Mouse (Mus musculus): Measurements from ENCODE around the gene Gm9780. TPM values are rescaled to one million over a fixed set of nuclear protein-coding genes. Genes with fewer than 3 reads are reported as not detected.
"Not testable (repeated sequence)": the region's sequence is repeated elsewhere in the genome, so short reads cannot be mapped to it uniquely, and the experiment has no call there.

Gm9780 gene
- polyA plus RNA-seq (2016; fragmentation: Nextera tagmentation; extraction: Ambion mirVana) = 0.55 TPM in 1 of 2 replicates, not detected in the other

DNA sequence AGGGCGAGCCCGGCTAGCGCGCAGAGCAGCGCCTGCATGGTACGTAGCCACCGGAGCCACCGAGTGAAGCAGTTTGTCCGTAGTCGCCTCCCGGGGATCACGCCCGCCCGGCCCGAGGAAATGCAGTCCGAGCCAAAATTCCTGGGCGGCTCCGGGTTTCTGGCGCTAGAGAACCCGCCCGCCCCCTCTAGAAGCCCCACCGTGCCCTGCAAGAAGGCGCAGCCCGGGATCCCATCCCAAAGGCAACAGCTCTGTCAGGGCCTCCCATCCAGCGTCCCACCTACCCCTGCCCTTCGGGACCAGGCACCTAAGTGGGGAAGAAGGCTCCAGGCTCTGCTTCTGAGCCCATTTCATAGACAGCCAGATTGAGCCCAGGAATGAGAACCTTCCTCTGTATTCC is at the start of gene Gm9780:
Gene Gm9780, minus strand, starts transcription at position 101 of the 400 bp plus-strand sequence.
- H3K27me3 ChIP-seq (ENCODE audit: poor library complexity, severe bottlenecking); H3K4me1 ChIP-seq; H3K4me3 ChIP-seq; H3K27ac ChIP-seq; H3K36me3 ChIP-seq (replicated peaks); H3K9me3 ChIP-seq; DNase-seq (ENCODE audit: extremely low spot score, low spot score): not testable (repeated sequence)
- no CpG with 5 or more reads among the region's 26 CpGs for WGBS

DNA sequence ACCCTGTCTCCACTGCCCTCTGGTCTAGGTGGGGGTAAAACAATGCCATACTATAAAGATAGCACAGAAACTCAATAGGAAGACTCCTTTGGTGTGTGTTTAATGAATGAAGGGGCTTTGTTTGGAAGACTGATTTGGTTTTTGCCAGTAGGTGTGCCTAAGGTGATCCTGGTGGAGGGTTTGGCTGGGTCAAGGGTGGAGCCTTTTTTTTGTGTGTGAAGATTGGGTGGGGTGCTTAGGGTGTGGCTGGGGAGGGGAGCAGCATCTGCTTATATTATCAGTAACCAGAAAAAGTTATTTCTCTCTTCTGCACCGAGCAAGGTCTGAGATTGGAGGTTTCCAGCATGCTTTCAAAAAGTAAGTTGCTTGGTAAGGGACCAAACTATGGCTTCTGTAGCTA is 39.5 kb upstream of the Gm9780 start, which contains the start of gene Cphx3:
Gene Cphx3, plus strand, starts transcription at position 301 of the 400 bp plus-strand sequence.
- not testable (repeated sequence) for DNase-seq (ENCODE audit: extremely low spot score, low spot score); H3K27ac ChIP-seq
- no CpG with 5 or more reads among the region's 1 CpGs for WGBS

DNA sequence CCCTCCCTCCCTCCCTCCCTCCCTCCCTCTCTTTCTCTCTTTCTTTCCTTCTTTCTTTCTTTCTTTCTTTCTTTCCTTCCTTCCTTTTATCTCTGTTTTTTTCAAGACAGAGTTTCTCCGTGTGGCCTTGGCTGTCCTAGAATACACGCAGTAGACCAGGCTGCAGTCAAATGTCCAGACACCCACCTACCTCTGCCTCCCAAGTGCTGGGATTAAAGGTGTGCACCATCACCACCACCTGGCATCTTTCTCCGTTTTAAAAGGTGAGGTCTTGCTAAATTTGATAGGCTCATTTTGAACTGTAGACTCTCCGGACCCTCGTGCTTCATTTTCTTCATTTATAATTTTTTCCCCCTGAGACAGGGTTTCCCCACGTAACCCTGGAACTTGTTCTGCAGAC is 38.7 kb upstream of the Gm9780 start, which contains the start of gene Cphx2:
Gene Cphx2, plus strand, starts transcription at position 301 of the 400 bp plus-strand sequence.
- no CpG with 5 or more reads among the region's 6 CpGs for WGBS
- not testable (repeated sequence) for H3K4me1 ChIP-seq; H3K4me3 ChIP-seq; DNase-seq (ENCODE audit: extremely low spot score, low spot score); H3K9me3 ChIP-seq; H3K27ac ChIP-seq; H3K36me3 ChIP-seq (replicated peaks); H3K27me3 ChIP-seq (ENCODE audit: poor library complexity, severe bottlenecking)

More for the DNA sequence above, 39.5 kb upstream of the Gm9780 start, which contains the start of gene Cphx3:
- not testable (repeated sequence) for H3K4me3 ChIP-seq; H3K9me3 ChIP-seq; H3K36me3 ChIP-seq (replicated peaks); H3K4me1 ChIP-seq; H3K27me3 ChIP-seq (ENCODE audit: poor library complexity, severe bottlenecking)

DNA sequence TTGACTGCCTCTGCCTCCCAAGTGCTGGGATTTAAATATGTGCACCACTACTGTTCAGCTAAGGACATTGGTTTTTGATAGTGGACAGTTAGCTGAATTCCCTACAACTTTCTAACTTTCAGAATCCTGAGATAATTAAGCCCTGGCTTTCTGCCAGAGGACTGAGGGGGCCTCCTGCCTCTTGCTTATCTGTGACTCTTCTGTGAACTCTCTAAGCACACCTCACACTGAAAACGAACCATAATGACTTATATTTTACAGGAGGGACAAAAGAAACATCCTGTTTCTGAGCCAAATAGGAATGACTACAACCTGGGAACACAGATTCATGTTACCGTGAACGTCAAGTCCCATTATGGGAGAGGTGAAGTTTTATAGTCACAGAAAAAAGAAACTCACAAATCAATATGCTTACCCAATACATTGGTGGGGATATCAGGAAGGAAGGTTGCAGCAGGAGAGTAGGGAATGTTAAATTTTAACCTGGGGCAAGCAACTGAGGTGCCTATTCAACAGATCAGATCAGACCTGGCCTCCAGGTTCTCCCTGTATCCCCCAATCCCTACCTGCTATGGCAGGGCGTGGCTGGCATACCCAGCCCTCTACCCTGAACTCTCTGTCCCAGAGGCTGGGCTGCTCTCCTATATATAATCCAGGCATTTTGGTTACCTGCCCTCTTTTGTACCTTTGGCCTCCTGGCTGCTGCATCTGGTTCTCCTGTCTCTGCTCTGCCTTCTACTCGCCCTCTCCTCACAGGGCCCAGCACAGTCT is 34.3 kb upstream of the Gm9780 start:
- no CpG with 5 or more reads among the region's 5 CpGs for WGBS
- H3K9me3 ChIP-seq = not testable (repeated sequence)

DNA sequence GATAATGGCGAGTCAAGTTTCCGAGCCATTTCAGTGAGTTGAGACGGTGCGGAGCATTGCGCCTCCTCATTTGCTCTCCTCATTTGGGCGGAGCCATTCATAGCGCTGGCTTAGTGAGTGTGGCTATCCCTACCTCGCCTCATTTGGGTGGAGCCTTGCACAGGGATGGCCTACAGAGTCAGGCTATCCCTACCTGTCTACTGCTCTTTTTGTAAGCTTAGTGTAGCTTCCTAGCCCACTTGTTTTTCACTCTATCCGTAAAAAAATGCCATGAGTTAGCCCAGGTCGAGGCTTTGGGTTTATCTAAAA is 24.8 kb upstream of the Gm9780 start, which contains the start of gene Tmem254c:
Gene Tmem254c, minus strand, starts transcription at position 31 of the 309 bp plus-strand sequence.
- H3K4me3 ChIP-seq; H3K27me3 ChIP-seq (ENCODE audit: poor library complexity, severe bottlenecking); H3K9me3 ChIP-seq; H3K36me3 ChIP-seq (replicated peaks); H3K27ac ChIP-seq; DNase-seq (ENCODE audit: extremely low spot score, low spot score); H3K4me1 ChIP-seq: not testable (repeated sequence)
- WGBS = no CpG with 5 or more reads among the region's 10 CpGs

More for the DNA sequence above, 34.3 kb upstream of the Gm9780 start:
- H3K4me3 ChIP-seq; H3K36me3 ChIP-seq (replicated peaks); H3K27ac ChIP-seq; DNase-seq (ENCODE audit: extremely low spot score, low spot score); H3K4me1 ChIP-seq; H3K27me3 ChIP-seq (ENCODE audit: poor library complexity, severe bottlenecking): not testable (repeated sequence)

DNA sequence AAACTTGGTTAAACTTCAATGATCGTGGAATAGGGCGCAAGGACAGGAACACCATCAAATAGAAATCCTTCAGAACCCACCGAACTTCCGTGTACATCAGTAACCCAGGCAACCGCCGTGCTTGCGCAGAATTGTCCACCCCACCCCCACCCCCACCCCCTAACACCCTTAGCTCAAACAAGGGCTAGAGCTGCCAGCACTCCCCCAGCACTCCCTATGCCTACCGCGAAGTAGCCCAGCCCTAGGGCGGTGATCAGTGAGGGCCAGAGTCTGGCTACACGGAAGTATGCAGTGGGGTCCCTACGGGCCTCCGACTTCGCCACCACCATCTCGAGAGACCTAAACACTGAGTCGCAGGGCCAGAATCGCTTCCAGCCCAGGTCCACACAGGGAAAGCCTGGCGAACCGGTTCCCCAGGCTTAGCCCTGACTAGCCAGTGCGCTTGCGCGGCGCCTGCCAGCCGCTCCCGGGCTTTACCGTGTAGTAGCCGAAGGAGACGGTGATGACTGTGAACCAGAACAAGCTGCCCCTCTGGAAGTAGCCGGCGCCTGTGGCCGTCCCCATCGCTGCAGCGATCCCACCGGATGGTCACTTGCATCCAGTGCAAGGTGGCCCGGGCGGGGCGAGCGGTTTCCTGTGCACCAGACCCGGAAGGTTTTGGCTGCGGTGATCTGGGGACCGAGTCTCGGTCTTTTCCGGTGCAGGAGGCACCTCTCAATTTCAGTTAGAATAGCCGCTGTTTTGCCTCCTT is 24.2 kb upstream of the Gm9780 start:
- H3K36me3 ChIP-seq (replicated peaks); H3K4me3 ChIP-seq; H3K27me3 ChIP-seq (ENCODE audit: poor library complexity, severe bottlenecking); H3K4me1 ChIP-seq; H3K9me3 ChIP-seq; H3K27ac ChIP-seq; DNase-seq (ENCODE audit: extremely low spot score, low spot score): not testable (repeated sequence)
- no CpG with 5 or more reads among the region's 44 CpGs for WGBS

DNA sequence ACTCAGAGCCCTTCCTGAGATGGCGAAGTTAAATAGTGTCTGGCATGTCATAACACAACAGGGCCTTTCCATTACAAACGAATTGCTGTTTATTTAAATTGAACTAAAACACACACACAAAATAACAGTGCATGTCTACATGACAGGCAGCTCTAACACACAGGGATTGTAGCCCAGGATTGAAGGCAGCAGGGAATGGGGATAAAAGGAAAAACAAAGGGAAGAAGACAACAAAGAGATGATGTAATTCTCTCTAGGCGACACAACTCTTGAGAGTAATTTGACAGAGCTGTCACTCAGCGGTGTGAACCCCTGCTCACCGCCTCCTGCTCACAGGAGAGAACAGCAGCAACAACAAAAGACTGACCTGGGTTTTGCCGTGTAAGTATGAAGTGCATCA is 16.9 kb upstream of the Gm9780 start:
- H3K27ac ChIP-seq; DNase-seq (ENCODE audit: extremely low spot score, low spot score); H3K4me3 ChIP-seq; H3K9me3 ChIP-seq; H3K36me3 ChIP-seq (replicated peaks); H3K27me3 ChIP-seq (ENCODE audit: poor library complexity, severe bottlenecking); H3K4me1 ChIP-seq: not testable (repeated sequence)
- no CpG with 5 or more reads among the region's 6 CpGs for WGBS

DNA sequence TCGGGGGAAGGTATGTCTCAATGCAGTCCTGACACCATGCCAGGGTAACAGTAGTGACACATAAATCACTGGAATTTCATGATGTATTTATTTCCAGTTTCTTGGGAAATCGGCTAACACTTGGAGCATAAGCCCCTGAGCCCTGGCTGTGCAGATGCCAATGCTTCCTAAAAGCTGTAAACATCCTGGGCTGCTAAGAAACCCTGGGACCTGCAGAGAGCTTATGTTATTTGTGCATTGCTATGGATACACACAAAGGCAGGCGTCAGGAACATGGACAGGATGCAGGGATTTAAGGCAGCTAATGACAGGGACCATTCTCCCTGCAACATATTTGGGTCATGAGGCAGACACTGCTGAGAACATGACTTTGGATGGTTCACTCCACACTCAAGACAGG is 15.7 kb upstream of the Gm9780 start:
- not testable (repeated sequence) for H3K9me3 ChIP-seq; H3K27me3 ChIP-seq (ENCODE audit: poor library complexity, severe bottlenecking); DNase-seq (ENCODE audit: extremely low spot score, low spot score); H3K4me3 ChIP-seq; H3K4me1 ChIP-seq; H3K36me3 ChIP-seq (replicated peaks); H3K27ac ChIP-seq
- WGBS = no CpG with 5 or more reads among the region's 3 CpGs

DNA sequence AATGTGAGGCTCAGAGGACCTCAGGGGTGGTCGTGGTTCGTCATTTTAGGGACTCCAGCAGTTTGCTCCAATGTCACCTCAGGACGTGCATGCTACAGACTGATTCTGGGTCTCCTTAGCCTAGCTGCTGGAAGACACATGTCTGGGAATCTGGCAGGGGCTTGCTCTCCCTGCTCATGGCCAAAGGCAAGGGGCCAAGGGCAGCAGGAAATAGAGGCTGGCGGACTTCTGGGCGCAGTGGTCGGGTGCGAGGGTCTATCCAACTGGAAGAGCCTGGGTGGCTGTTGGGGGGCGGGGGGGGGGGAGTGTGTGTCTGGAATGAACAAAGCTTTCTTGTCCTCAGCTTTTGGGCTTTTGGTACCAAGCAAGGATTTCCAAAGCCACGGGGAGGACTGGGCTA is 6.3 kb upstream of the Gm9780 start:
- H3K4me3 ChIP-seq; H3K27me3 ChIP-seq (ENCODE audit: poor library complexity, severe bottlenecking); H3K4me1 ChIP-seq; DNase-seq (ENCODE audit: extremely low spot score, low spot score); H3K27ac ChIP-seq; H3K9me3 ChIP-seq; H3K36me3 ChIP-seq (replicated peaks): not testable (repeated sequence)
- no CpG with 5 or more reads among the region's 9 CpGs for WGBS

DNA sequence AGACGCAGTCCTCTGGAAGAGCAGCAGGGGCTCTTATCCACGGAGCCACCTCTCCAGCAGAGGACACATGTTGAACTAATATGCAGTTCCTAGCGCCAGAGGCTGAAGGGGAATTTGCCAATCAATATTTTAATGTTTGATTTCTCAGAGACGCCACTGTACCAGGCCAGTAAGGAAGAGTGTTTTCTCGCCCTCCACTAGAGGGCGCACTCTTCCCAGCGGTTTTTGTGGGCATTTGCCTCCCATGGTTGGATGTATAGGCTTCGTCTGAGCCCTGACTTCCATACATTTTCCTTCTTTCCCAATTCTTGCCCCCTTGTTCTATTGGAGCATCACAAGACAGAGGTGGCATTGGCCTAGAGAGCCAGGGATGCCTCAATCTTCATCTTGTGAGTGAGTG is 4.5 kb upstream of the Gm9780 start:
- H3K4me3 ChIP-seq; DNase-seq (ENCODE audit: extremely low spot score, low spot score): not testable (repeated sequence)

DNA sequence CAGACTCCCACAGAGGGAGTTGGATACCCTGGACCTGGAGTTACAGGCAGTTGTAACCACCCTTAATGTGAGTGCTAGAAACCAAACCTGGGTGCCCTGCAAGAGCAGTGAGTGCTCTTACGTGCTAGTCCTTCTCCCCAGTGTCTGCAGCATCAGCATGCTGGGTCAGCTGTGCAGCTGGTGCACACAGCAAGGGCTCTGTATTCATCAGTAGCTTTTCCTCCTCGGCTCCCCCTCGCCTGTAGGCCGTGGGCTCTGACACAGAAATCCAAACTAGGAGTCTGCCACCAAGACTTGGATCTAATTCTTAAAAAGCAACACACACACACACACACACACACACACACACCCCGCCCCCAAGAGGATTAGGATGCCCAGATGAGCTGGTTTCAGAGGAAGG is 2.5 kb upstream of the Gm9780 start:
- DNase-seq (ENCODE audit: extremely low spot score, low spot score); H3K27me3 ChIP-seq (ENCODE audit: poor library complexity, severe bottlenecking); H3K36me3 ChIP-seq (replicated peaks); H3K27ac ChIP-seq; H3K4me1 ChIP-seq; H3K9me3 ChIP-seq; H3K4me3 ChIP-seq: not testable (repeated sequence)
- no CpG with 5 or more reads among the region's 5 CpGs for WGBS

More for the DNA sequence above, 4.5 kb upstream of the Gm9780 start:
- H3K27me3 ChIP-seq (ENCODE audit: poor library complexity, severe bottlenecking); H3K36me3 ChIP-seq (replicated peaks); H3K27ac ChIP-seq; H3K4me1 ChIP-seq; H3K9me3 ChIP-seq: not testable (repeated sequence)
- no CpG with 5 or more reads among the region's 8 CpGs for WGBS

DNA sequence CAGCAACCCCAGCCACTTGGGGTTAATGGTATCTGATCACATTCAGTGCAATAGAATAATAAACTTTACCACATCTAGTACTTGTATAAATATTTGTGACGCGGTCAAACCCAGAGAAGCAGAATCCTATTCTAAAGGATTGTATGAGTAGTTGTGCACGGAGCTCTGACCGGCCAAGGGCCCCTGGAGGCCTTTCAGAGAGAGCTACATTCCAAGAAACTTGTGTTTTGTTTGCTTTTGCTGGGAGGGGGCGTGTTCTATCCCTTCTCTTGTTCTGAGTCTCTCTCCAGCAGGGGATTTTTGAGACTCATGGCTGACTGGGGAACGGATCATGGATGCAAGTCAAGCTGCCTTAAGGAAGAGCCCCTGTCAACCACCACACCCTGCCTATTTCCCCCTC is 7.1 kb downstream of the Gm9780 start:
- no CpG with 5 or more reads among the region's 6 CpGs for WGBS
- H3K27ac ChIP-seq; H3K4me1 ChIP-seq; H3K36me3 ChIP-seq (replicated peaks); H3K27me3 ChIP-seq (ENCODE audit: poor library complexity, severe bottlenecking); DNase-seq (ENCODE audit: extremely low spot score, low spot score); H3K4me3 ChIP-seq; H3K9me3 ChIP-seq: not testable (repeated sequence)

DNA sequence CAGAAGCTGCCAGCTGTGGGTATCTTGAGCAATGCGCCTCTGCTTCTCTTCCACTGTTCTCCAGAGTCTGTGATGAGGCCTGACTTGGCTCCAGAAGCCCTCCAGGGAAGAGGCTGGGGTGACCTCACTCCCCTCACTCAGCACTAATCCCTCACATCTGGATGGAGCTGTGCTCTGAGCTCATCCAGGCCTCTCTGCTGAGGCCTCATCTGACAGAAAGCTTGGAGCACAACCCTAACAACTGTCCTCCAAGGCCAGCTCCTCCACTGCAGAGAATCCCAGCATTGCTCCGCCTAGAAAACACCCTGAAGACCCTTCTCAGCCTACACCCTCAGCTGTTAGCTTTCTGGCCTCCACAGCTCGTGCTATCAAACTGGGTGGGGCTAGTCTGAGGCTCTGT is 8.1 kb downstream of the Gm9780 start:
- H3K36me3 ChIP-seq (replicated peaks); H3K4me1 ChIP-seq; H3K4me3 ChIP-seq; H3K27ac ChIP-seq; H3K27me3 ChIP-seq (ENCODE audit: poor library complexity, severe bottlenecking); DNase-seq (ENCODE audit: extremely low spot score, low spot score); H3K9me3 ChIP-seq: not testable (repeated sequence)
- no CpG with 5 or more reads among the region's 3 CpGs for WGBS
